Mouse (Mus musculus) frontal cortex, adult (tissue): ENCODE measurements at regions not wholly inside any gene's neighbourhood (a gene's known extent, or its start where the extent isn't known, plus 50 kb on each side); places are given as distances from the start of the nearest gene placed in this dataset.

Experiments used
- ATAC-seq: cut with Nextera tagmentation; 2 replicates; pipeline ENCODE4 v1.9.2; 2017; ENCODE audit warnings: mild to moderate bottlenecking, moderate library complexity, mixed read lengths; ENCODE audit not compliant: low TSS enrichment

DNA sequence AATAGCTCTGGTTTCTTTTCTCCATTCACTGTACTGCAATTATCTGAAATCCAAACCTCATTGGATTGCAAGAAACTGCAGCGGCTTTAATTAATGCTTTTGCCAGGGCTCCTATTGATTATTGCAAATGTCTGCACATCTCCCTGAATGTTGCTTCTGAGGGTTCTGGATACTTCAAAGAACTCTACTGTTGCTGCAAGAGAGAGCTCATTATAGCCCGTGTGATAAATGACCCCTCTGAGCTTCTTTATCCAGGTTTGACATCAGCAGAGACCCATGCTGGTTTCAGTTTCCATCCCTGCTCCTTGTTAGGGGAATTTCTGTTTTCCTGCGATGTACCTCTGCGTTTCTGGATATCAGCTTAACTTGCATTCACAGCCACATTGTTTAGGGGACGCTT is 78.4 kb upstream of the Nav3 start:
- ATAC-seq = no peak

DNA sequence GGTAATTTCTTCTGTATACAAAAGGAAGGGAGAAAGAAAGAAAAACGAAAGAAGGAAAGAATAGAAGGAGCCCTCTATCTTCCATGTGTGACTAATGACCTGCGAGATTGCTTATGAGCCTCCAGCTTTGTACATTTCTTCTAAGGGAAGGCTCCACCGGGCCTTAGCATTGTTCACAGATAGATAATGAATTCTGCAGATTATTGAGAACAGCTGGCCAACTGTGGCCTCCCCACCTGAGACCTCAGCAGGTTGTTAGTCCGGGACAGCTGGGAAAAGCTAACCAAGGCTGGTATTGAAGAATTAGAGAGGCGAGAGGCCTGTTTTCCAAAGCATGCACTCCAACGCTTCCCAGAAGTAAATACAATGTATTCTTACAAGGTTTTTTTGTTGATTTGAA is 86.7 kb upstream of the Nav3 start:
- ATAC-seq = no peak

GRCm38 (mm10) chr10:110548391-110548790 is 92.4 kb upstream of the Nav3 start:
- 0 out of 2 replicates have a peak, but pooled peaks have one; percentile 16 for ATAC-seq

- ATAC-seq = no peak
Observed at GRCm38 (mm10) chr10:110553954-110554353, 98.0 kb upstream of the Nav3 start.

DNA sequence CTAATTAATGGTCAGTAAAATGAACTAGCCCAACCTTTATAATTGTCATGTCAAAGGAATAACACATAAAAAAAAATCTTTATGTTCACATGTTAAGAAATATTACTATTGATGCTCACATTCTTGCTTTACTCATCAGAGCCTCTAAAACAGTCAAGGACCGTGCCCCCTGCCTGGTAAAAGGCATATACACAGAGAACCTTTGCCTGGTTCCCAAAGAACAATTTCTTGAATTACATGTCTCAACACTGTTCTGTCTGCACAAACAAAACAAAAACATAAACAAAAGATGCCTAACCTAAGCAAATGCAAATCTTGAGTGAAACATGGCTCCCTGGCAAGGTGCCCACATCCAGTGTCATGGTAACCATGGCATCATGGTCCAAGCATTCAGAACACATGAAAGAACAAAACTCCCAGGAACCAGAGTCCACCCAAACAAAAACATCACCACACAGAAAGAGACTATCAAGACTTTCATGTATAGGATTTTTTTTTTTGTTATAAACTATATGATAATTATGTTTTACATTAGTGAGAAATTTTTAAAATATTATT is 100.4 kb upstream of the Nav3 start:
- no peak for ATAC-seq

DNA sequence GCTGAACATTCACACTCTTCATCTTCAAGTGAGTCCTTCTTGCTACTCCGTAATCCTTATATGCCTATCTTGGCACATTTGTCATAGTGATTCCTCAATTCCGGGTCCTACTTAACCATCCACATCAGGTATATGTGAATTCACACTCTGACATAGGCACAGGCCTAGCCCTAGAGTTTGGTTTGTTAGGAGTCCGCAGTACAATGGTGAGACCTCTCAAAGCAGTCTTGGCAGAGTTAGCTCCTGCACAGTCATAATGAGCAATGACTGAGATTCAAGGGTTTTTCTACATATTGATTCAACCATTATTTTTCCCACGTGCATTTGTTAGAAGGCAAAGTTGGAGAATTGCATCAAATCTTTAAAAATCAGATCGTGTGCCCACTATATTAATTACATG is 107.1 kb upstream of the Nav3 start:
- ATAC-seq = peak; percentile 60

- ATAC-seq = peak; percentile 93
Observed at GRCm38 (mm10) chr10:110563571-110563970, 107.6 kb upstream of the Nav3 start.

DNA sequence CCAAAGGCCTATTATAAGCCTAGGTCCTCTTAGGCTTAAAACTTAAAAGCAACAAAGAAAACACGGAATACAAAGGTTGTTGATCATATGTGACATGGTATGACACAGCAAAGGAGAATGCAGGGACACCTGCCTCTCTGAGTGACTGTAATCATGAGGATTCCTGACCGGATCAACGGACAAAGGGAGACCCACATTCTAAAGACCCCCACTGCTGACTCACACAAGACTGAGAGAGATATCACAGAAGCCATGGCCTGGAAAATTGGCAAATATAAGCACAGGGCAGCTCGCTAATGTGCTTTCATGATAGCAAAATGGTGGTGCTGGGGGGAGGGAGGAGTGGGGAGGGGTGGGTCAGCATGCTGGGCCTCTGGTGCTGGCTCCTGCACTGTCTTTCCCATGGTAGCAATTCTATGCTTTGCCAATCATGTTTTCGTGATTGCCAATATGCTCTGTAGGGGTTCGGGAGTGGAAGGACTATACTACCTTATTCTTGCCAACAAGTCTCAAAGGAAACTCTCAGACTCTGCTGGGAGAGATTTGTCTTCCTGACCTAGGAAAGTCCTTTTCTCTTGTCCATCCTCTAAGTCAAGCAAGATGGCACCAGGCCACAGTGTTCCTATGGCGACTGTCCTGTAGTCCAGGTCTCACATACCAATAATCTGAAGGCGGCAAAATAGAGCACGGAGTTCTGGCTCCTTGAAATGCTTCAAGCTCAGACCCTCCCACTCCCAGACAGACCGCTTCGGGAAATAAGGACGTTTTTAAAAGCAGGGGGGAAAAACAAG is 110.5 kb upstream of the Nav3 start:
- no peak for ATAC-seq

DNA sequence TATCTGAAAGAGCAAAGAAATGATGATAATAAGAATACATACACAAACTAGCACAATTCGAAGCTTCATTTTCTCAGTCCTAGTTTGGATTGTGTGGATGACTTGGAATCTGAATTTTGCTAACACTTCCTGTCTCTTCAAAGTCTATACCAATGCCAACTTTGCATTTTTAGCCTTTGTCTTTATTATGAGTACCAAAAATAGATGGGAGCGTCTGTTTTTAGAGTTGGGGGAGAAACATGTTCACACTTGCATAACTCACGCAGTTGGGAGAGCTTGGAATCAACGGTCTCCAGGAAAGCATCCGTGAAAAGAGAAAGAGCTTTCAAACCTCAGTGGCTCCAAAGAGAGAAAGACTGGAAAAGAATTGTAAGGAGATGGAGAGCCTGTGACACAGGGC is 114.5 kb upstream of the Nav3 start:
- ATAC-seq = peak; percentile 84

- ATAC-seq = peak; percentile 76
Observed at GRCm38 (mm10) chr10:110571179-110571578, 115.2 kb upstream of the Nav3 start.

DNA sequence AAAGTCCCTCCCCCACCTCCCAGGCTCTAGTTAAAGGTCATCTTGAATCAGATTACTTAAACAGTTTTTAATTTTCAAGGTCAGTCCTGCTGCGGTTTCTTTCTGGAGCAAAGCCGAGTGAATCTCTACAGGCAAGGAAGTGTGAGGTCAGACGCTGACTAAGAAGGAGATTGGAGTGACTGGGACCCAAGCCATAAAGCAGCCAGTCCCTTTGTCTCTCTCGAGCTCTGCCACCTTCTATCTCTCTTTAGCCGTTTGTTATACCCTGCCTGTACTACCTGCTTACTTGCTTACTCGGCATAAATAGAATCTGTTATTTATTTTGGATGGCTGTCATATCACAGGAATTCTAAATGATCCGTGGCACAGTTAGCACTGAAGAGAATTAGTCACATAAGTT is 117.5 kb upstream of the Nav3 start:
- no peak for ATAC-seq

- ATAC-seq = no peak
Observed at GRCm38 (mm10) chr10:110586029-110586428, 130.0 kb upstream of the Nav3 start.

- no peak for ATAC-seq
Observed at GRCm38 (mm10) chr10:110586507-110586906, 130.5 kb upstream of the Nav3 start.

DNA sequence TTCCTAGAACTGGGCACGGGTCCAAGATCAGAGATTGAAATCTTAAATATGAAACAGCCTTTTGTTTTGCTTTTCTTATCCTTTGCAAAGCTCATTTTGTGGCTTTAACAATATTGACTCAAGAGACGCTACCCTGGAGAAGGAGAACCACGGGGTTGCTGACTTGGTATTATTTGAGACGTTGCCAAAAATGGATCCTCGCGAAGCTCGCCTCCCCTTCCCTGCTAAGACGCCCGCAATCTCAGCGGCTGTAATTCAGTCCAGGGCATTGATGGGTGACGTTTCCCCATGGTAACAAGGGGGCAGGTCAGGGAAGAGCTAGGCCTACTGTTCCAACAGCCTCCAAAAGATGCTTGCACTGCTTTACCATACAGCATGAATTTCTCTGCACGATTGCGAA is 131.5 kb upstream of the Nav3 start:
- peak; percentile 47; the same call in 1 of the 2 replicates for ATAC-seq

DNA sequence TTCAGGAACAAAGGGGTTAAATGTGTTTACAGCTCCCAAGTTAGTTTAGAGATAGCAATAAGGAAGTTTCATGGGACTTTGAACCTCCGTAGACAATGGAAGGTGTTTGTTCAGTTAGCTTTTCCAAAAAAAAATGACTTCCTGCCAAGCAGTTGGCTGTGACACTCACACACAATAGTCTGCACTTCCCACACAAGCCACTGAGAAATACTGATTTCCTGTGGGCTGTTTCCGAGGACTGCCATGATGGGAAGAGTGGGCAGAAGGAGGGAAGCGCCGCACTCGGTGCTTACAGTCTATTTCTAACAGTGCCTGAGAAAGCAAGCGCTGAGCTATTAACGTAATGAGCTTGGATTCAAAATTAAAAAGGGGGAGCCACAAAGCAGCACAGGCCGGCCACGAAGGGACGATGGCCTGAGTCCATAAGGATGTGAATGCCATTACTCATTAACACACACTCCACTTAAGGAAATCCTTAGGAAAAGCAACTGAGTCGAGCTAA is 144.4 kb upstream of the Nav3 start:
- peak; percentile 97 for ATAC-seq

DNA sequence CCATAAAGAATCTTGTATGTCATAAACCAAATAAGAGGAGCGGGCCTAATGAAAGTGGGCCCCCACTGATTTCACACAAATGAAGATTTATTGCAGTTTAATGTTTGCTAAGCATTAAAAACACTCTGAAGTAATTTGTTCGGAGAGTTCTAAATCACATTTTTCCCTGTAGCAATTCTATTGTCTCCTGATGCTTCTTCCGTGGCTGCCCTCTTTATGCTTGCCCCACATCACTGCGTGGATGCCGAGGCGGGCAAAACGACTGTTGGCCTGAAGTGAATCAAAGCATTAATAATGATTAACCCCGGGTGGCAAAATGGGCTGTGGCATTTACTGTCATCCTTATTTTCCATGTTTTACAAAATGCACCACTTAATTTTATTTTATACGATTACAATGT is 134.9 kb upstream of the E2f7 start:
- ATAC-seq = no peak

GRCm38 (mm10) chr10:110617004-110617403 is 128.2 kb upstream of the E2f7 start:
- no peak for ATAC-seq

GRCm38 (mm10) chr10:110619193-110619592 is 126.0 kb upstream of the E2f7 start:
- ATAC-seq = peak; percentile 100

GRCm38 (mm10) chr10:110625644-110626043 is 119.6 kb upstream of the E2f7 start:
- no peak for ATAC-seq

GRCm38 (mm10) chr10:110640406-110640805 is 104.8 kb upstream of the E2f7 start:
- no peak for ATAC-seq

DNA sequence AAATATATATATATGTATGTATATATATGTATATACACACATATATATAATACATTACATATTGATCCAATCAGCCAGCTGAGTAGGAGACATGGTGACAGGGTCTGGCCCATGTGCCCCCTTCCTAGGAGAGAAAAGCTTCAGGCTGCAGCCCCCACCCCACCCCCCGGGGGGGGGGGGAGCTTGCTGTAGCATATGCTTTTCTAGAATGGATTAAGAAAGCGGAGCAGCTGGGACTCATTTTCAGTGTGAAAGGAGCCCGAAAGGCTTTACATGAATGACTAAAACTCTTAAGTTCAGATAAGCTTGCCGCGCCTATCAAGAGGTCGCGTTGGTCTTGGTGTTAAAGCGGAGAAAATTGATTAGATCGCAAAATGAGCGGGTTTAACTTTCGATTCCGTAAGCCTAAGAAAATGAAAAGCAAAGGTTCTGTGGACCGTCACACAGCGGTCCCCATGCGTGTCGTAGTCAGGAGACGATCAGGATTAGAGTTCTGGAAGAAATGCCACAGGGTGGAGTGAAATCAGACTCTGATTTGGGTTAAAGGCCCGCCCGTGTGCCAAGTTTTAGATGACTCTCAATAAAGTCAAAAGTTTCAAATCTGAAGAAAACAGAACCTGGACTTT is 103.1 kb upstream of the E2f7 start:
- no peak for ATAC-seq

DNA sequence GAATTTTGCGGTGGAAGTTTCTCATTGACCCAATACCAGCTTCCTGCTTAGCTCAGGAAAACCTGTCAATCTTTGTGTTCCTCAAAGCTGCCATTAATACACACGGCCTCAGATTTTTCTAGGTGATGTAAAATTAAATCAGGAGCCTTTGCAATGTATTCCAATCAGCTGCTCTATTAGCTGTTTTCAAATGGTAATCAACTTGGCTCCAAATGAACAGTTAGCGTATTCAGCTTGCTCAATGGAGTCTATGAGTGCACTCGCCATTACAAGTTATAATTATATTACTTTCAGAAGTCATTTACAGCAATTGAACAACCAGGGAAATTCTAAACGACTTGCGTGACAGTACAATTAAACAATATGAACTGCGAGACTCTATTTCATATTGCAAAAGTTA is 97.6 kb upstream of the E2f7 start:
- ATAC-seq = no peak

GRCm38 (mm10) chr10:110650107-110650506 is 95.1 kb upstream of the E2f7 start:
- ATAC-seq = peak; percentile 62
